Mouse (Mus musculus) adrenal gland, postnatal 10 days (tissue): ENCODE data around the gene Med29. TPM values are rescaled to one million over a fixed set of nuclear protein-coding genes. Genes with fewer than 3 reads are reported as not detected.

Experiments
- DNase-seq: peaks from one replicate; pipeline ENCODE4 v3.0.0; 2021; ENCODE audit warnings: mixed read lengths
- total RNA-seq, 2 experiments: library from RNA; stranded (reverse); gene quantifications; 2 replicates each; pipeline ENCODE4 v1.2.3; 2021

Med29 gene
- total RNA-seq, 2 experiments from 2014 or later: 19.8 to 25.9 TPM

DNA sequence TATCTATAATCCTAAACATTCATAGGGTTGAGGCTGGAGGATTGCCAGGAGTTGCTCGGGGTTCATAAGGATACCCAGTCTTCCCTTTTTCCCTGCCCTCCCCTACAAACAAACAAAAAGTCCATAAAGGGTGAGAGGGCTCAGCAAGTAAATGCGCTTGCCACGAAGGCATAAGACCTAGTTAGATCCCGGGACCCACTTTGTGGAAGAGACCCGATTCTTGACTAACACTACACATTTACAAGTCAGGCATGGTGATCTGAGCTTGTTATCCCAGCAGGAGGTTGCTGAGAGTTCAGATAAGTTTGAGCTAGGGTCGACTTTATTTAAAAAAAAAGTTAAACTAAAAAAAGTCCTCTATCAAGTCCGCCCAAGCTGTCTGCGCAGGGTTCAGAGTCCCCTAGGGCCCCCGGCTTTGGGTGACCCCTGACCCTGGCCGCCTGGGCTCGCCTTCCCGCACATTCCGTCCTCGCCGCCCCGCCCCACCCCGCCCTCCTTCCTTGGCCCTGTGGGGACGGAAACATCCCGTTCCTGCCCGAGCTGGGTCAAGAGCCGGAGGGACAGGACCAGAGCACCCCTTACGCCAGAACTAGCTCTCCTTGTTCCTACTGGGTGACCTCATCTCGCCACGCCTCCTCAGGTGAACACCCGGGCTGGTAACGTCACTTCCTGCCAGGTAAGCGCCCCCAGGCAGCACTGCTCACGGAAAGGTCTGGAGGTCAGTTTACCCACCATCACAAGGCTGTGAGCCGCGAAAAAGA lies 16.3 kb downstream of the Med29 start:
- peak; percentile 85 for DNase-seq

DNA sequence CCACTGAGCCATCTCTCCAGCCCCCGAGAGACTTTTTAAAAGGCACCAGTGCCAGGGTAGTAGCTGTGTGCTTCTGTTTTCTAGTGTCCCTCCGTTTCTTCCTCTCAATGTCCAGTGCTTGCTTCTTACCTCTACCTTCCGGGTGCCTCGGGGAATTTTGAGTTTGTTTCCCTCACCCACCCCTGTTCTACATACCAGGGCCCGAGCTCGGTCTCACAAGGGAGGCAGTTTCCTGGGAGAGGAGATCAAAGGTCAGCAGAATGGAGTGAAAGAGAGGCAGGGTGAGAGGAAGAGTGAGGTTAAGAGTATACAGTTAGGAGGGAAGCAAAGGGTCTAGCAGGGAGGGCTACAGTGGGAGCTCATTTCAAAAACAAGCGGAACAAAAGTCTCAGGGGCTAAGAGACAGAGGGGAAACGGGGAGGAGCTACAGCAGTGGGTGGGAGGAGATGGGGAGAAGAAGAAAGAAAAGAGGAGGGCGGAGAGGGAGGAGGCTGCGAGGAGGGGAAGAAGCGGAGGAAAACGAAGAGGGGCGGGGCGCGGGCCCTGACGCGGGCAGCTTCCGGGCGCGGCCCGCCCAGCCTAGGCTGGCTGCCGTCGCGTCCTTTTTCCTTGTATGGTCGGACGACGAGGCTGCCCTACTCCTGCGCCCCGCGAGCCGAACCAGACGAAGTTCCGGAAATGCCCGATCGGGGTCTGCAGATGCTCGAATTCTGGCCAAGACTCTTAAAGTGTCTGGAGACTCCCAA lies 17.2 kb downstream of the Med29 start:
- peak; percentile 93 for DNase-seq

- DNase-seq: no peak
Measured at GRCm38 (mm10) chr7:28374647-28375046, 17.9 kb downstream of the Med29 start.

- DNase-seq: no peak
Measured at GRCm38 (mm10) chr7:28373891-28374495, 18.5 kb downstream of the Med29 start.

DNA sequence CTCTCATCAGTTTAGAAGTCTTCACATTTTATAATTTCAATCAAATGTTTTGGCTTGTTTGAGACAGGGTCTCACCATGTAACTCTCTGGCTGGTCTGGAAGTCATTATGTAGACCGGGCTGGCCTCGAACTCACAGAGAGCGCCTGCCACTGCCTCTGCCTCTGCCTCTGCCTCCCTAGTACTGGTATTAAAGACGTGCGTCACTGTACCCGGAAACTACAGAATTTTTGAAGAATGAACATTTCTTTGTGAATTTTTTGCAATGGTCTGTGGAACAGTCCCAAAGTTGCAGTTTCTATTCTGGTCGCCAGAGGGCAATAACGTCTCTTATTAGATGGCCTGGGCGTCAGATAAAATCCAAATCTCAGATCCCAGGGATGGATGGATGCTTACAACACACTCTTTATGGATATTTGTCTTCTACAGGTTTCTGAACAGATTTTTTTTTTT lies 19.4 kb downstream of the Med29 start:
- peak; percentile 86 for DNase-seq

DNA sequence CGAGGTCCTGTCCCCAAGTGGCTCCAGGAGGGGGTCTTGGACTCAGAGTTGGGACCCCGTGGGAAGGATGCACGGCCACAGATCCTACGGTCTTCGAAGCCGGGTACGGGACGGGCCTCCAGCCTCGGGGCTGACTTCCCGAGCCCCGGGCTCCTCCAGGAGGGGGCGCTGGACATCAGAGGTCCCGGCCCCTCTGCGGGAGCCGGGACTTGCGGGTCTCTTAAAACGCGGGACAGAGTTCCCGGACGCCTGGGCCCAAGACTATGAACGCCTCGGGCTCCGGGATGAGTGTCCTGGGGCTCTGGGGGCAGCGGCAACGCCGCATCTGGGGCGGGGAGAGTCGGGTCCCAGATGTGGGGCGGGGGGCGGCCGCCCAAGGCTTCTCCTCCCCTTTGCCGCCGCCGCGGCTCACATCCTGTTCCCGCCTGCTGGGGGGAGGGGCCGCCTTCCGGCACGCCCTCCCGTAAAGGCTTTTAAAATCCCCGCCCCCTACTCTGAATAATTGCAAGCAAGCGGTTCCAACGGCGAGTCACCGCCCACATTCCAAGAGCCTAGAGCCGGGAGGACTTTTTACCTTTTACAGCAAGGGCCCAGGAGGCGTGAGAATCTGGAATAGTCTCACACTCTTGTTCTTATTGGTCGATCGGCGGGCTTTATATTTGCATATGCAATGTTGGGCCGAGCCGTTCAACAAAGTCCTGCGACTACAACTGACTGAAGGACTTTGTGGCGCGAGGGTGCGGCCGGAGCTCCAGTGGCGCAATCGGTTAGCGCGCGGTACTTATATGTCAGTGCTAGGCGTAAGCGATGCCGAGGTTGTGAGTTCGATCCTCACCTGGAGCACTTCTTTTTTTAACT lies 20.0 kb downstream of the Med29 start, which contains the start of gene Plekhg2:
TSS of gene Plekhg2 (minus strand) at position 349 of the 858 bp plus-strand sequence.
- DNase-seq: peak; percentile 99

DNA sequence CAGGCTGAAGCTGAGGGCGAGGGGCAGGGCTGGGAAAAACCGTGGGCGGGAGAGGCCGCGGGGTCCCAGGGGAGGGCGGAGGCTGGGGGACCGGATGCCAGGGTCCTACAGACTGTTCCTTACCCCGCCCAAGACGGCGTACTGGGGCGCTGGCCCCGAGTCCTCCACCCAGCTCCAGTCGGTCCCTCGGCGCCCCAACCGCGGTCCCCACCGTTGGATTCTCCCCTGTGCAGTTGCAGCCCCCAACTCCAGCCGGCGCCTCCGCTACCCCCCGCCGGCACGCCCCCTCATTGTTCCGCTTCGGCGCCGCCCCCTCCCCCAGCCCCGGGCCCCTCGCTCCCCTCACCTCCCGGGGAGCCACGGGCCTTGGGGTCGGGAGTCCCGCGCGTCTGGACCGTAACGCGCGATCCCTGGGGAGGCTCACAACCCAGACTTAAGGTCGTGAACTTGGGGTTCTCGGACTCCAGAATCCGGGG lies 21.0 kb downstream of the Med29 start:
- peak; percentile 72 for DNase-seq

DNA sequence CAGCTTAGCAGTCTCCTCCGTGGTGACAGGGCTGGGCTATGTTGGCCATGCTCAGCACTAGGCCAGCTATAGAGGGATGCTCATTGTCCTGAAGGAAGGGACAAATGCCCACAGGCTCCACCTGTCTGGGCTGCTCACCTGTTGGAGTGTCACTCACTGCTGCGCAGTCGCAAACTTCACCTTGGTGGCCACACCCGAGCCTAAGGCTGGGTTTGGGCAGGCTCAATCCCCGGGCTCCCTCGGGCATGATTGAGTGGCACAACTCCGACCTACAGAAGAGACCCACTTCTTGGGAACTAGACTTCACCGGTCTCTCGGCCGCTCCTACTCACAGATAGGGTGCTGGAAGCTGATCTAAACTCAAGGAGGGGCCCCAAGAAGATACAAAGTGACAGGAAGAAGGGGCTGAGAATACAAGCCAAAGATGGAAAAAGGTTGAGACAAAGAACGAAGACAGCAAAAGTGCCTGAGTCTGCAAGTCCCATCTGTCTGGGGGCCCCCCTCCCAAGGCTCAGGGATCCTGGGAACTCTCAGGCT lies 21.5 kb downstream of the Med29 start:
- DNase-seq: no peak

DNA sequence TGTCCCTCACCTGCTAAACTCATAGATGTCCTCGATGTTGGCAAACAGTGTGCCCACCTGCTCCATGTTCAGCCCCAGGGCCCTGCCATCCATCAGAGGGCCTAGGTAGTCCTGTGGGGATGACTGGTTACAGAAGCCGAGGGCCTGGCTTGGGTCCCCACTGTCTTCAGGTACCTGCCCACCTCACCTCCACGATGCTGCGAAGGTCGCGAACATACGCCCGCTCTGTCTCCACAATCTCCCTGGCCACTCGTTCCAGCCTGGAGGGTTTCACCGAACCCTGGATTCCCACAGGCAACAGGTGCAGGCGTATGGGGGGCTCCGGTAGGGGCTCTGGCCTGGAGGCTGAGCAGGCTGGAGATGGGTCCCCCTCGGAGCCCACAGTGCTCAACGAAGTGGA lies 22.5 kb downstream of the Med29 start:
- no peak for DNase-seq

DNA sequence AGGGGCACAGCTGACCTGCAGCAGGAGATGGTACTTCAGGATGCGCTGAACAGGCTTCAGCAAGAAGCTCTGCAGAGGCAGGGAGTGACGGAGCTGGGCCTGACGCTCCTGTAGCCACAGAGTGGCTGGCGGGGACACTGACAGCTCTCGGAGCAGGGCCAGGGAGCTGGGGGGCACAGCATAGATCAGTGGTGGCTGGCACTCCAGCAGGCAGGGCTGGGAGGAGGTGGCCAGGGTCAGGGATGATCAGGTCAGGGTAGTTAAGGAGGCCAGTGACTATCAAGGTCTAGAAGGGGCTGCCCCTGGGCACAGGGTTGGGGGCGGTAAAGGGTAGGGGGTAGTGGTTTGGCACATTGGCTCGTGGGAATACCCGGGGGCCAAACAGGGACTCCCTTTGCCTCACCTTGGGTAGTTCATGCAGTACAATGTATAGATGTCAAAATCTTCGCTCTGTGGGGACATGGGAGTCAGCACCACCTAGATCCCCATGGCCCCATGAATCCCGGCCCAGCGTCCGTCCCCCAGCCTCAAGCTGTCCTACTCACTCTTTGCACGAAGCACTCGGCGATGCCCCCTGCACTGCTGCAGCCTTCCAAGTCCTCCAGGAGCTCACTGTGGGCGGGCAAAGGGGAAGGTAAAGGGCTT lies 24.1 kb downstream of the Med29 start:
- DNase-seq: no peak

- DNase-seq: no peak
Measured at GRCm38 (mm10) chr7:28367663-28368275, 24.7 kb downstream of the Med29 start.

- DNase-seq: no peak
Measured at GRCm38 (mm10) chr7:28362441-28363060, 30.0 kb downstream of the Med29 start.

DNA sequence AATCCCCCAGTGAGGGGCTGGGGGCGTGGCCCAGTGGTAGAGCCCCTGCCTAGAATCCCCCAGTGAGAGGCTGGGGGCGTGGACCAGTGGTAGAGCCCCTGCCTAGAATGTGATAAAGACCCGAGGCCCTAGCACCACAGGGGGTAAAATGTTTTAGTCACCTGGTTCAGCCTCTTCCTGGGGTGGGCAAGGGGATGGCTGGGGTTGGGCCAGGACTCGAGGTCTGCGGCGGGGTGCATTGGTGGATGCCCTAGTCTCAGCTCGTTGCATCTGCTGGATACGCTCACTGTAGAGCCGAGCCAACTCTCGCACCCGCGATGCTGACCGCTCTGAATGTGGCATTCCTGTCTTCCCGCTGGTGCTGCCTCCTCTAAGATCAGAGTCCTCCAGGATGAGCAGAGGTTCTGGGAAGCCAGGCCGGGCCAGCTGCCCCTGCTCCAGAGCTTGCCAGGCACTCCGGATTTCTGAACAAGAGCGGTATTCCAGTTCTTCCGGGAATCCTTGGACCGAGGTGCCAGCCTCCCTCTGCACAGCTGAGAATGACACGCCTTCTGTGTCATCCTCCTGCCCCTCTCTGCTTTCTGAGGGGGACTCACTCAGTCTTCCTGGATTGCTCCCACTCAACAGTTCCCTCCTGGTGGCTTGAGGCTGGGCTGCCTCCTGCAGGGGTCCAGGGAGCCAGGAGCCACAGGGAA lies 30.7 kb downstream of the Med29 start:
- no peak for DNase-seq

DNA sequence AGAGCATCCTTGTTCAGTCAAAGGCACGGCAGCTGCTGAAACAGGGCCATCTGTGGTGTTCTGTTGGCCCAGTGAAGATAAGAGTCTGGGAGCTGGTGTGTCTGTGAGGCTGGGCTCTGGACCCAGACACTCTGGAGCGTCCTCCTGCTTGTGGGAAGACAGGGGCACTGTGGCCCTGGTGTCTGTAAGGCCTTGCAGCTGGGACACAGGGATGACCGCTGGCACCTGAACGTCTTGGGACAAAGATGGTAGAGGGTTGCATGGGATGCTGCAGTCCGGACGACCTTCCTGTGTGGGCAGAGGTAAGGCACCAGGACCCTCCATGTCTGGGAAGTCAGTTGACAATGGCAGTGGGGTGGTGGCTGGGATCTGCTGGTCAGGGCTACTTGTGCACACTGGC lies 32.2 kb downstream of the Med29 start:
- no peak for DNase-seq

DNA sequence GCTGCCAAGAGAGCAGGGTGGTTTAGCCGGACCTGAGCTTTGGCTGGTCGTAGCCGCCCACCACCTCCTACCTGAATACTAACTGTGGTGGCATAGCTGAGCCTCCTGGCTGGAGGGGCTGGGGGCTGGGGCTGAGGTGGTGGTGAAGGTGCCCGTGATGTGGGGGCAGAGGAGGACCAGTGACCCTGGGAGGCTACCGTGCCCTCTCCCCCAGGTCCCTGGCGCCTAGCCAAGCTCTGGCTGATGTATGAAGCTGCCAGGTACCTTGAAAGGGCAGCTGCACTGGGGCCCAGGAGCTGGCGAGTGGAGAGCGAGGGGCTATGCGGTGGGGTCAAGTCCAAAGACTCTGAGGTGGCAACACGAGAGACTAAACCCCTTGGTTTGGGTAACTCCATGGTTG lies 32.7 kb downstream of the Med29 start:
- no peak for DNase-seq

DNA sequence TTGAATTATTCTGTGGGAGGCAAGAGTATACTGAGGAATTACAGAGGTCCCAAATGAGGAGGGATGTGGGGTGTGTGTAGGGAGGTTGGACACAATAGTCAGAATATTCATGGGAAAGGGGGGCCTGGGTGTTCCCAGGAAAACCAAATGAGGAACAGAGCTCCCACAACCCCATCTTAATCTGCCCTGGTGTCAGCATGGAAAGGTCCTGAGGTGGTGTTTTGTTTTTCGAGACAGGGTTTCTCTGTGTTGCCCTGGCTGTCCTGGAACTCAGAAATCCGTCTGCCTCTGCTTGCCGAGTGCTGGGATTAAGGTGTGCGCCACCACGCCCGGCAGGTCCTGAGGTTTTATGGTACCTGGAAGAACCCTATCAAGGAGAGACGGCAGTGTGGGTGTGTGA lies 34.1 kb downstream of the Med29 start:
- DNase-seq: no peak

DNA sequence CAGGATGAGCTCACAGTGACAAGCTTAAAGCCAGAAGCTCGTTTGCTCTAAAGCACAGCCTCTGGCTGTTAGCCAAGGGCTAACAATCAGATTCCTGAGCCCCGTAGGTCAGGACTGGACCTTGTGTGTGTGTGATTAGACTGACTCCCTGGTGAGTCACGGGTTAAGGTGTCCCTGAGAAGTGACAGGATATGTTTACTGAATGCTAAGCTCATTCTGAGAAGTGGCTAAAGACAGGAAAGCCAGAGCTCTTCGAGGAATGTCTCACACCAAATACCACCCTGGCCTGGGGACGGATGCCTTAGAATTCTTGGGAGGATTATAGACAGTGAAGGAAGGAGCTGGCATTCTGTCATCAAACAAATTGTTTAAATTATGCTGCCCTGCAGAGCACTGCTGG lies 34.5 kb downstream of the Med29 start:
- DNase-seq: peak; percentile 48

DNA sequence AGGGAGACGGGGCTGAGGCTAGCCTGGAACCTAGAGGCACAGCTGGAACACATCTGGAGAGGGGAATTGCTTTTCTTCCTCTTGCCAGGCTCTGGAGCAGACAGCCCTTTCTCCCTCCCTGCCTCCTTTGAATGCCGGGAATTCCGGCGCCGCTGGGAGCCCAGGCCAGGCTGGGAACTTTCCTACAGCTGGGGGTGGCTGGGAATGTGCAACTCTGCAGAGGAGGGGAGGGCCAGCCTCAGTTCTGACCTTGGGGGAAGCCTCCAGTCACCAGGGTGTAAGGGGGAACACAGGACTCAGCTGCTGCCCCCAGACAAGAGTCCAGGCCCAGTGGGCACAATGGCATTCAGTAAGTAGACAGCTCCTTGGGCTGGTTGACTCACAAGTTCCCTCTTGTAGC lies 35.5 kb downstream of the Med29 start:
- peak; percentile 65 for DNase-seq

DNA sequence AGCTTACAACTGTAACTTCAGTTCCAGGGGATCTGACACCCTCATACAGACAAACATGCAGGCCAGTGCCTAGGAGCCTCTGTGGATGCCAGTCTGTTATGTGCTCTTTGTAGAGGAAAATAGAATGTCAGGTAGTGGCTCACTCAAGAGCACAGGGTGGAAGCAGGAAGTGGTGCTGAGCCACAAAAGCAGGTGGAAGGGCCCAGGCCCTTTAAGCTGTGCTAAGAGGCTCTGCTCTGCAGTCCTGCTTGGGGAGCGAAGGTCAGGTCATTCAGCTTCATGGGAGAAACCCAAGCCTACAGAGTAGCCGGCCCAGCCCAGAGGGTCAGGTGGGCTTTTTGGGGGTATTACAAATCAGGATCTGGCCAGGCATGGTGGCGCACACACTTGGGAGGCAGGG lies 37.3 kb downstream of the Med29 start:
- no peak for DNase-seq

- no peak for DNase-seq
Measured at GRCm38 (mm10) chr7:28354596-28354995, 37.9 kb downstream of the Med29 start.
